ENCODE assay signal across 8 mouse cellular contexts in genomic region chr10:123075751-123076242, GRCm38 (mm10). TPM values are rescaled to one million over a fixed set of nuclear protein-coding genes. Genes with fewer than 3 reads are reported as not detected.
DNase-seq lines count a peak whose midpoint lies in the region; ATAC-seq and TF ChIP-seq lines count a peak whose summit lies in the region.

No protein-coding gene starts in this region.

- under 1% methylated on average over 48 of the region's 48 CpGs for WGBS in forebrain, embryonic 16.5 days
- WGBS in limb, embryonic 11.5 days, result under 1% methylated on average over 46 of the region's 48 CpGs

- H3K9me3 ChIP-seq in forebrain, embryonic 16.5 days (ENCODE audit: control insufficient read depth, low read length), result no peaks in the 10 kb centered on the region
- H3K9me3 ChIP-seq in limb, embryonic 11.5 days (ENCODE audit: control insufficient read depth, low read length), result no peaks in the 10 kb centered on the region

- H3K4me2 ChIP-seq in forebrain, embryonic 16.5 days (ENCODE audit: low read length), result peak overlapping the region; percentile 85
- peak overlapping the region; percentile 64 for H3K4me2 ChIP-seq in limb, embryonic 11.5 days (ENCODE audit: low read depth, severe bottlenecking)

- peaks cover 4% of the 10 kb centered on the region for H3K4me1 ChIP-seq in testis, adult 2 months (ENCODE audit: control insufficient read depth, insufficient read depth, low read length)
- H3K4me1 ChIP-seq in forebrain, embryonic 16.5 days (replicated peaks; ENCODE audit: control insufficient read depth, insufficient read depth, low read length), result peaks cover 14% of the 10 kb centered on the region
- no peaks in the 10 kb centered on the region for H3K4me1 ChIP-seq in limb, embryonic 11.5 days (ENCODE audit: control insufficient read depth, insufficient read depth, low read length)

- H3K36me3 ChIP-seq in testis, adult 2 months (ENCODE audit: control insufficient read depth, insufficient read depth, low read length), result no peaks in the 10 kb centered on the region
- no peaks in the 10 kb centered on the region for H3K36me3 ChIP-seq in forebrain, embryonic 16.5 days (ENCODE audit: control insufficient read depth, insufficient read depth)
- H3K36me3 ChIP-seq in limb, embryonic 11.5 days (ENCODE audit: control insufficient read depth, insufficient read depth, low read length), result no peaks in the 10 kb centered on the region

- no peak for TF ChIP-seq POLR2A in testis, adult 2 months (IDR thresholded peaks at IDR 0.05; ENCODE audit: control insufficient read depth, low read depth, low read length)

- peak overlapping the region; percentile 91 for H3K4me3 ChIP-seq in testis, adult 2 months (ENCODE audit: control insufficient read depth, low read depth, low read length)
- H3K4me3 ChIP-seq in forebrain, embryonic 16.5 days (replicated peaks; ENCODE audit: low read length), result peak overlapping the region; percentile 68
- H3K4me3 ChIP-seq in limb, embryonic 11.5 days (ENCODE audit: low read depth, low read length), result peak overlapping the region; percentile 89

- peak; percentile 72 for ATAC-seq in forebrain, embryonic 16.5 days
- peak; percentile 44 for ATAC-seq in limb, embryonic 11.5 days (ENCODE audit: insufficient number of reproducible peaks, low FRiP score, low TSS enrichment, low read depth)

- TF ChIP-seq CTCF in testis, adult 2 months (IDR thresholded peaks at IDR 0.05; ENCODE audit: control insufficient read depth, insufficient read depth, insufficient replicate concordance, low read depth, low read length), result no peak

- no peak overlapping the region for H3K27ac ChIP-seq in testis, adult 2 months (ENCODE audit: control insufficient read depth, insufficient read depth, low read depth, low read length)
- peak overlapping the region; percentile 56 for H3K27ac ChIP-seq in forebrain, embryonic 16.5 days (ENCODE audit: low read length)
- H3K27ac ChIP-seq in limb, embryonic 11.5 days (replicated peaks; ENCODE audit: low read depth, low read length), result peak overlapping the region; percentile 44; the same call in 1 of the 2 replicates

- no peaks in the 10 kb centered on the region for H3K27me3 ChIP-seq in testis, adult 2 months (ENCODE audit: control insufficient read depth, insufficient read depth, low read length)
- H3K27me3 ChIP-seq in forebrain, embryonic 16.5 days (replicated peaks; ENCODE audit: control insufficient read depth, insufficient read depth, low read length), result no peaks in the 10 kb centered on the region
- no peaks in the 10 kb centered on the region for H3K27me3 ChIP-seq in limb, embryonic 11.5 days (ENCODE audit: control insufficient read depth, insufficient read depth, low read length)

- H3K9ac ChIP-seq in forebrain, embryonic 16.5 days (replicated peaks; ENCODE audit: low read depth, low read length), result peak overlapping the region; percentile 87
- peak overlapping the region; percentile 85 for H3K9ac ChIP-seq in limb, embryonic 11.5 days (ENCODE audit: low read length)

- peak; percentile 11 to 12 for DNase-seq in adrenal gland, postnatal 4 days (ENCODE audit: low spot score in 2 of 2)
- DNase-seq in adrenal gland, adult 18-20 months (ENCODE audit: low spot score in 2 of 2), result no peak
- DNase-seq in testis, postnatal 10 days (ENCODE audit: low spot score), result no peak
- peak; percentile 38 for DNase-seq in limb, embryonic 11.5 days (ENCODE audit: low spot score)
- DNase-seq in naive thymus-derived CD4-positive, alpha-beta T cell, adult 2 months (ENCODE audit: low read depth), result peak; percentile 61
- no peak for DNase-seq in frontal cortex, postnatal 25 days (ENCODE audit: low spot score in 2 of 2)

RNA-seq across cellular contexts. Expression of gene Mon2, which starts 0.5 kb away (rescaled TPM):
- 10 to 100 TPM; 77.2 to 86.0 TPM for total RNA-seq in adrenal gland, postnatal 4 days (2021)
- 10 to 100 TPM; 75.4 to 88.8 TPM for total RNA-seq in adrenal gland, adult 18-20 months (2021)
- 17.0 and 19.6 TPM in 2 replicates for polyA plus RNA-seq in testis, adult 2 months (2012; rRNA removed)
- 25.6 and 26.1 TPM in 2 replicates for polyA plus RNA-seq in forebrain, embryonic 16.5 days (2015; fragmentation: Nextera tagmentation; extraction: Ambion mirVana)
- 27.4 and 28.5 TPM in 2 replicates for polyA plus RNA-seq in limb, embryonic 11.5 days (2014; fragmentation: Nextera tagmentation; extraction: Ambion mirVana)

Comparison
In these comparisons a context has a peak if more than half of its experiments do, and no peak if none do; other contexts are left out.
1. DNase-seq: peak in adrenal gland, postnatal 4 days (2 of 2), limb, embryonic 11.5 days (single experiment) and naive thymus-derived CD4-positive, alpha-beta T cell, adult 2 months (single experiment); none in adrenal gland, adult 18-20 months (0 of 2), testis, postnatal 10 days (single experiment) and frontal cortex, postnatal 25 days (0 of 2).
2. Peak in every context shown above with its lines, with median percentiles within 50 percentile points of each other: H3K4me3 ChIP-seq.